Mouse (Mus musculus) frontal cortex, postnatal 36 days (tissue): ENCODE measurements around the gene Akap2.
A peak's percentile ranks its signal among the peaks of the same experiment; 100 is the strongest.

Experiments used
- DNase-seq, 2 experiments: peaks; one replicate each; pipeline ENCODE4 v3.0.0; 2022; ENCODE audit warnings: low spot score in 2 of 2

Akap2 gene

GRCm38 (mm10) chr4:57703574-57704470, 13.6 kb upstream of the Akap2 start:
- no peak for DNase-seq

DNA sequence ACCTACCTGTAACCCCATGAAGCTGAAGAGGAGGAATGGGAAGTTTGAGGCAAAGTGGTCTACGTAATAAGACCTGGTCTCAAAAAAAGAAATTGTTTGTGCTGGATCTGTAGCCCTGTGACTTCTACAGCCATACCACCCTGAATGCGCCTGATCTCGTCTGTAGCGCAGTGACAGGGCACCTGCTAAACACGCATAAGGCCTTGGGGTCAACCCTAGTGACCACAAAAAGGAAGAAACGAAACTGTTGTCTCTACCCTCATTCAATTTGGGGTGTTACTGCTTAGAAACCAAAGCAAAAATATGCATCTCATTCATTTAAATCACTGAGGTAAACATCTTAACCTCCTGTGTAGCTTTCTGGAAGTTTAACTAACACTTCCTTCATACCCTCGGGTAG, 12.9 kb upstream of the Akap2 start:
- no peak for DNase-seq

DNA sequence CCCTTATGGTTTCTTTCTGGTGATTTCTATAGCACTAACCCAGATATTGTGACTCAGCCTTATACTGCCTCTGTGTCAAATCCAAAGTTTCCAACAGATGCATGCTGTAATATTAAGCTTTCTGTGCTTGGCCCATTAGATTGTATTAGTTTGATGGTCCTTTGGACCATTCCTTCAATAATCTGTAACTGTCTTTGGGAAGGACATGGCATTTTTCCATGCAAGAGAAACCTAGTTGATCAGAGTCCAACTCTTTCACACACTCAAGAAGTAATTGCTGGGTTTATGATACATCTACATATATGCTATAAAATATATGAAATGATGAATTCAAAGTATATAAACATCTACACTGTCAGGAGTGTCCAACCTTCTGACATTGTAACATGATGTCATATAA, 1.6 kb upstream of the Akap2 start:
- DNase-seq, result no peak

- no peak for DNase-seq
These were observed 722 bp upstream of the Akap2 start for GRCm38 (mm10) chr4:57716735-57717134.

- DNase-seq, result no peak
These were observed 1.9 kb downstream of the Akap2 start for GRCm38 (mm10) chr4:57719370-57719769.

- DNase-seq, result no peak
These were observed 3.5 kb downstream of the Akap2 start for GRCm38 (mm10) chr4:57720869-57721361.

DNA sequence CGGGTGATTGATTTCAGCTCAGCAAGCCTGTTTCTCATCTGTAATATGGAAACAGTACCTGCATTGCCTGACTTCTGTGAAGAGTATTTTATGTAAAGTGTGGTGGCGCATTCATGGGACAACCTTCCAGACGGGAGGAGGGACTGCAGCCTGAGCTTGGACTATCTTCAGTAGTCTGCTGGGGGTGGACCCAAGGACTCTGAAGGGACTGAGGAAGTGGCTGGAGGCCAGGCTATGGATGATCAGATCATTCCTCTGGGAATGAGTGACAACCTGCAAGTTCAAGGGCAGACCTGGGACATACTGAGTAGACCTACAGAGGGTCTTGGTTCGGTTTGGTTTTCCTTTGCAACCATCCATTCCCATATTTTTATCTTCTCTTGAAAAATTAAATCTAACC, 4.8 kb downstream of the Akap2 start:
- no peak for DNase-seq

DNA sequence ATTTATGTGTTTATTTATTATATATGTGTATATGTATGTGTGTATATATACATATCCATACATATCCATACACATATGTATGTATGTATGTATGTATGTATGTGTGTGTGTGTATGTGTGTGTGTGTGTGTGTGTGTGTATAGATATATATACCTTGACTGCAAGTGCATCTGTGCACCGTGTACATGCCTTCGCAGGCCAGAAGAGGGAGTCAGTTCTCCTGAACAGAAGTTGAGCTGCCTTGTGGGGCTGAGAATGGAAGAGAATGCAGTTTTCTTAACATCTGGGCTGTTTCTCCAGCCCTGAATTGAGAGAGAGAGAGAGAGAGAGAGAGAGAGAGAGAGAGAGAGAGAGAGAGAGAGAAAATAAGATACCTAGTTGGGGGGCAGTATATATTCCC, 6.2 kb downstream of the Akap2 start:
- no peak for DNase-seq

- DNase-seq, result no peak
These were observed 8.1 kb downstream of the Akap2 start for GRCm38 (mm10) chr4:57725569-57725968.

DNA sequence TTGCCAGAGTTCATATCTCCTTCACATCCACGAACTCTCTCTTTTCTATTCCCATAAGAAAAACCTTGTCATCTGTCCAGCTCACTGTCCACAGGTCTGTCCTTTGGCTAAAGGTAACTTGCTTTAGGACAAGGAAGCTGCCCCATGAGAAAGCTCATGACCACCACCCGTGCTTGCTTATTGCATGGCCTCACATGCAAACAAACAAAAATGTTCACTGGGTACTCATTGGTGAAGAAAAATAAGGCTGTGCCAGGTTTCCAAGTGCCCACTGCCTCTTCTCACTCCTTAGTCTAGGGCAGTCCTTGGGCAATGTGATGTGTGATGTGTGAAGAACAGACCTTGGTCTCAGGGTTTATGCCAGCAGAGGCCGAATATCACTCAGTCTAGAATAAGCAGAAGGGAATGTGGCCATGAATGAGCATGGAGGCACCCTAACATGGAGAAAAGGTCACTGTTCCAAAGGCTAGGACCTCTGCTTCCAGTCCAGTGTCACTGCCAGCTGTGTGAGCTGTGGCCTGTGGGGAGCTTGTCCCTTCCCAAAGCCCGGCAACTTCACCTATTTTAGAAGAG, 11.2 kb downstream of the Akap2 start:
- DNase-seq, result no peak

- no peak for DNase-seq
These were observed 12.6 kb downstream of the Akap2 start for GRCm38 (mm10) chr4:57730047-57730446.

DNA sequence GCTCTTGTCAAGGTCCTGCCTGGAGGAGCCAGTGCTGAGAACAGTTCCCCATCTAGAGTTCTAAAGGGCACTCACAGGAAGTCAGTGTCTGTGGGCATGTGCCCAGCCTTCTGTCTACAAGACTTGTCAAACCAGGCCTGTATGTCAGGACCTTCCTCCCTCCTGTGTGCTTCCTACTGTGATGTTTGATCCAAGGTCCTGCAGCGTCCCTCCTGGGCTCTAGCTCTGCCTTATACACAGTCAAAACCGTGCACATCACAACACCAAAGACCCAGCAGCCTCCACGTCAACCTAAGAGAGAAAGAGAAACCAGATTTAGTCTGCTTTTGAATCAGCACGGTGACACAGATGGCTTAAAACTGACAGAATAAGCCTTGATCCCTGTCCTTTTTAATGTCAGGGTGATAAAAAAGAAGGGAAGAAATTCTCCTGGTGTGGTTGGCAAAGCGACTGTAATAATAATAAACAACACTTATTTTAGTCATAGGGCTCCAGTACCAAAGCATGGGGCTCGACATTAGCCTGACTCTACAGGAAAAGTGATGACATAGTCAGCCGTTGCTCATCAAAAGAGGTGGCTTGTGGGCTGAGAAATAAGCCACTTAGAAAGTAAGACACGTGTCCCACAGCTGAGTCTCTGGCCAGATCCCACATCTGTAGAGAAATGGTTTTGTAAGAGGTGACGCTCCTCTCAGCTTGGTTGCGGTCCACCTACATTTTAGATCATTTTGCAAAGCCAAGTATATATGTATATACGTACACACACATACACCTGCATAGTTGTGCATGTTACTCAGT, 13.5 kb downstream of the Akap2 start:
- no peak for DNase-seq

DNA sequence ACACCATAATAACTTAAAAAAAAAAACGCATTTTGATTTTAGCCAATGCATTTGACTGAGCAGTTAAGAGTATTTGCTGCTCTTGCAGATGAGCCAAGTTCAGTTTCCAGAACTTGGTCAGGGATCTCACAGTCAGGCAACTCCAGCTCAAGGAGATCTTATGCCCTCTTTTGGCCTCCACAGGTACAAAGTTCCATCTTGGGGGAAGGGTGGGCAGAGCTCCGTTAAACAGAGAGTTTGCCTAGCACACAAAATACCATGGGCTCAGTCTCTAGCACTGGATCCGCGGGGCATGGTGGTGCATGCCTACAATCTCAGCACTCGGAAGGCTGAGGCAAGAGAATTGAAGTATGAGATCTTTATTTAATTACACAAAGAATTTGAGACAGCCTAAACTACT, 14.9 kb downstream of the Akap2 start:
- DNase-seq, result no peak

GRCm38 (mm10) chr4:57733445-57733844, 16.0 kb downstream of the Akap2 start:
- peak in 1 of 2 experiments; percentile 22 for DNase-seq

DNA sequence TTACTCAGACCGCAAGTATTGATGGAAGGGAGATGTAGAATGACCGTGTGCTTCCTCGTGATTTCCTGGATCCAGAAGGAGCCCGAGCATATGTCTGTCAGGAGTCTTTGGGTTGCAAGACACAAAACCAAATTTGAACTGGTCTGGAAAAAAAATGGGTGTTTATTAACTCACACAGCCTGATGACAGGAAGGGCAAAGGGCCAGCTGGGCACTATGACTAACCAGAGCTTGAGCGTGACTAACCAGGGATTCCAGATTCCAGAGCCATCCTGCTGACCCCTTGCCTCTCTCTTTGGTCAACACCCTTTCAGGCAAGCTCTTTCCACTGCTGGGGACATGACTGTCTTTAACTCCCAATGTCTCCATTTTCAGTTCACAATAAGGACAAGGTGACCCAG, 18.0 kb downstream of the Akap2 start:
- no peak for DNase-seq

- no peak for DNase-seq
These were observed 21.5 kb downstream of the Akap2 start for GRCm38 (mm10) chr4:57738856-57739552.

GRCm38 (mm10) chr4:57743325-57743929, 26.0 kb downstream of the Akap2 start:
- no peak for DNase-seq

DNA sequence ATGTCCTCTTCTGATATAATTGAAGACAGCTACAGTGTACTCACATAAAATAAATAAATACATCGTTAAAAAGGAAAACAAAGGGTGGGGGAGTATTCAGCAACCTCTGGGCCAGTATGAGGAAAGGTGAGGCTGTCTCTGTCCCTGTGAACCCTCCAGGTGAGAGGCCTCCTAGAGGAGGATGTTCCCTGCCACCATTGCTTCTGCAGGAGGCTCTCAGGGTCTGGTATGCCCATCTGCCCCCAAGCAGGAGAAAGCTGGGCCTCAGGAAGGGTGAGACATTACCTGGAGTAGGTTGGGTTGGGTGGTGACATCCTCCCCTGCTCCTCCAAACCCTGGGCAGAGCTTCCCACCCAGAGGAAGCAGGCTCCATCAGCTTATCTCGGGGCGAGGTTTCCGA, 33.2 kb downstream of the Akap2 start:
- DNase-seq, result no peak

DNA sequence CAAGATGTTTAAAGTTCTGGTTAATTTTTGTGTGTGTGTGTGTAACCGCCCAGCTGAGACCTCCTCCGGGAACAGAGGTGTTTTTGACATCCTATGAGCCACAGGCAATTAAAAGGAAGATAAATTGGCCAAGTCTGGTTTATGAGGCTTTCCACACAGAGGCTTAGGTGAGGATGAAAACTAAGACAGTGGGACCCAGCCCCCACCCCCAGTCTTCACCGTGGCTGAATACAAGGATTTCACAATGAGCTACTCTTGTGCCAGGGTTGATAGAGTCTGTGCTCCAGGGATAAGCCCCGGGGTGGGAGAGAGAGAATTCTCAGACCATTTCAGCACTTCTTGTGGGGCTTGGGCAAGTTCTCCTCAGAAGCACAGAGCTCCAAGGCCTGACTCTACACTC, 33.6 kb downstream of the Akap2 start:
- DNase-seq, result no peak

GRCm38 (mm10) chr4:57751566-57751965, 34.1 kb downstream of the Akap2 start:
- no peak for DNase-seq

GRCm38 (mm10) chr4:57755085-57755484, 37.6 kb downstream of the Akap2 start:
- DNase-seq, result no peak
